Mouse (Mus musculus) lung, postnatal 36 days (tissue): ENCODE data around the gene Hira.
"Not testable (repeated sequence)": the region's sequence is repeated elsewhere in the genome, so short reads cannot be mapped to it uniquely, and the experiment has no call there.

Source experiments
- DNase-seq: peaks from one replicate; pipeline ENCODE4 v3.0.0; 2022; ENCODE audit warnings: mixed read lengths

The Hira gene

GRCm38 (mm10) chr16:18927963-18928362 lies 51.1 kb downstream of the Hira start:
- DNase-seq = peak; percentile 10

- DNase-seq = no peak
Observed at GRCm38 (mm10) chr16:18938321-18939082, 61.7 kb downstream of the Hira start.

DNA sequence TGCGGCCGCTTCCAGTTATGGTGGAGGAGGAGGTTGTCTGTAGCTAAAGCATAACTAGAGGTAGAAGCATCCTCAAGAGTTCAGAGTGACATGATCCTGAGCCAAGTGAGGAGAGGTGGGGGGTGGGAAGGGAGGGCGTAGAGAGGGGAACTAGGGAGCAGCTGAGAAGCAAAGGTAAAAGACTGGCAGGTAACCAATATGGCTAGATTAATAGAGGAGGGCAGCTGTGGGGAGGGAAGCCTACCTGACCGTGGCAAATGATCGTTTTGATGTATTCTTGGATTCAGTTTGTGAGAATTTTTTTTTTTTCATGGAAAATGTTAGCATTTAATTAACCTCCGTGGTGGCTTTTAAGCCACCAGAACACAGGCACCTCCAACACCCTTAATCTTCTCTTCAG lies 67.1 kb downstream of the Hira start:
- DNase-seq = no peak

DNA sequence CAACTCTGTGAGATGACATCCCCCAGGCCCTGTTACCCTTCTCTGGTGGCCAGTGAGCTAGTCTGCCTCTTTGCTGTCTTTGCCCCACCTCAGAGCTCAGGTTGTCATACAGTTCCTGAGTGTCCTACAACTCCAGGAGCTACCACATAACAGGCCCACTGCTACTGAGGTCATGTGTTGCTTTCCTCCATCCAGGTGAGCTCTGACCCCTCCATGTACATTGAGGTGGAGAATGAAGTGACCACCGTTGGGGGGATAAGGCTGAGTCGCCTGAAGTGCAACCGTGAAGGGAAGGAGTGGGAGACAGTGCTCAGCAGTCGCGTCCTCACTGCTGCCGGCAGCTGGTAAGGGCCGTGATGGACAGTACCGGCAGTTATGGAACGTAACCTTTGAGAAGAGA lies 72.1 kb downstream of the Hira start:
- no peak for DNase-seq

DNA sequence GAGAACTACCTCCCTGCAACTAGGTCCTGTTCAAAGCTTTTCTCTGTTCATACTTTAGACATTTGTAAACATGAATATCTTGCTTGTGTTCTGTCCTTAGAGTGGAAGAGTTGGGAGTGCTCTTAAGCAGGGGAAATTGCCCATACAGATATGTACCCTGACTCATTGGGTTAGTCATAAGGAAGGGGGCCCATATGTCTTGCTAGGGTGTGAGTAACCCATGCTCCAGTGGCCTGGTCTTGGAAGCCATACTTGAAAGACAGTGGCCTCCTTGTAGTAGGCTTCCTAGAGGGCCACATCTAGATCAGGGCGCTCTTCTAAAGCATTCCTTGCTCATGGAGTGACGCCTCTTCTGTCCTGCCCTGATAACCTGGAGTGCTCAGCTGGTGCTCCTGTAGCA lies 73.5 kb downstream of the Hira start:
- no peak for DNase-seq

DNA sequence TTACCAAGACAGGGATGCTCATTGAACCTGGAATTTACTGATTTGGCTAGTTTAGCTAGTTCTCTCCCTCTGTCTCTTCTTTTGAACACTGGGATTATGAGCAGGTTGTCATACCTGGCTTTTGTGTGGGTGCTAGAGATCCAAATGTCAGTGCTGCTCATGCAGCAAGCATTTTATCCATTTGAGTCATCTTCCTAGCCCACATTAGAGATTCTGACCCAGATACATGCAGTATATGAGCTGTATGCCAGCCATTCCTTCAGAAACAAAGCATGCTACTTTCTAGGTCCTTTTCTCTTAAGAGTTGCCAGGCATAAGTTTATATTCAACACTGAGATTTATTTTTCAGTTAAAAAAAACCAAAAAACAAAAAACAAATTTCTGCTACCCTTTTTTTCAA lies 76.0 kb downstream of the Hira start:
- no peak for DNase-seq

- no peak for DNase-seq
Observed at GRCm38 (mm10) chr16:18955070-18955469, 78.2 kb downstream of the Hira start.

DNA sequence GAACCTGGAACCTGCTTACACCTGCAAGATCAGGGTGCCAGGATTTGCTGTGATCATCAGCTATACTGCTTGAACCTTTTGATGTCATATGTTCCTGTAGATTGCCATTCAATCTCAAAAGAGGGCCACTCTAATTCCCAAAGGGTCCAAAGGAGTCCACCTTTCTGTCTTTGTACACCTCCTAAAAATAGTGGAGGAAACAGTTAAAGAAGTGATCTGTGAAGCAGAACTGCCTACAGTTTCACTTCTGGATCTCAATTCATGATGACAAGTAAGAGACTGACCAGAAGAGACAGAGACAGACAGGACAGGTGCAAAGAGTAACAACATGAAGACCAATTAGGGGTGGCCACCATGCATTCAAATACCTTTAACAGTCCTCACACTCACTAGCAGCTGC lies 86.6 kb downstream of the Hira start:
- no peak for DNase-seq

DNA sequence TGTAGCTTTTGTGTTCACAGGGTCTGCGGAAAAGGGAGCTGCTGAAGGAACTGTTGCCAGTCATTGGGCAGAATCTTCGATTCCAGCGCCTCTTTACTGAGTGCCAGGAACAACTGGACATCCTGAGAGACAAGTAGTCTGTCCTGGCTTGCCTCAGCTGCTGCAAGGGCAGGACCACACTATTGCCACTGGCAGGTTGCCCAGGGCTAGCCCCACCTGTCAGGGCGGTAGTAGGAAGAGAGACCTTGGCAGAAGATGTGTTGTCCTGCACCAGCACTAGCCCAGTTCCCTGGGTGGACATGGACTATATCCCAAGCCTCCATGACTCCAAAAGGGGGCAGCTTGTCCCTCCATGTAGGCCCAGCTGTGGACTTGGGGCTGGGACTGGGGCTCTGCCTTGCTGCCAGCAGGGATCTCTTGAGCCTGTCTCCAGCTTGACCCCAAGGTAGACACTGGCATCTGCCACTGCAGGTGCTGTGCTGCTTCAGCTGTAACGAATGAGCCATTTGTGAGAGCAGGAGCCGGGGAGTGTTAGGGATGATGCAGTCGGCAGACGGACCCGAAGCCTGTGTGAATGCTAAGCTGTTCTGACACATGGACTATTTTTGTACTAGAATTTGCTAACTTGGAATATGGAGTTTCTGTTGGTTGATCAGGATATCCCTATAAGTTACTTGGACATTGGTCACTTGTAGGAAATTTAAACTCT lies 92.7 kb downstream of the Hira start:
- no peak for DNase-seq

DNA sequence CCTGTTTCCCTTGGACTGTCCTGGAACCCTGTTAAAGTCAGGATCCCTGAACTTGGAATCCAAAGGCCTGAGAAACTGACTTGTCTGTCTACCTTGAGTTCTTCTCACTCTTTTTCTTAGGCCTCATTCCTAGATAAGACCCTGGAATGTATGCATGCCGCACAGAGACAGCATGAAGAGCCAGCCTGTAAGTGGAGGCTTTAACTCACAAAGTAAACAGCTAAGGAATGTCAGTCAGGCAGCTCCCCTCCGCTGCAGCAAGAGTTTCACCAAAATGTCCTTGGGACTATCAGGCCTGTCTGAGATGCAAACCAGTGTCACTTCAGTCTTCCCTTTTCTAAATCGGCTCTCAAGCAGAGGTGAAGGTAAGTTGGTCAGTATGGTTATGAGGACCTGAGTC lies 94.0 kb downstream of the Hira start:
- DNase-seq = peak; percentile 14

DNA sequence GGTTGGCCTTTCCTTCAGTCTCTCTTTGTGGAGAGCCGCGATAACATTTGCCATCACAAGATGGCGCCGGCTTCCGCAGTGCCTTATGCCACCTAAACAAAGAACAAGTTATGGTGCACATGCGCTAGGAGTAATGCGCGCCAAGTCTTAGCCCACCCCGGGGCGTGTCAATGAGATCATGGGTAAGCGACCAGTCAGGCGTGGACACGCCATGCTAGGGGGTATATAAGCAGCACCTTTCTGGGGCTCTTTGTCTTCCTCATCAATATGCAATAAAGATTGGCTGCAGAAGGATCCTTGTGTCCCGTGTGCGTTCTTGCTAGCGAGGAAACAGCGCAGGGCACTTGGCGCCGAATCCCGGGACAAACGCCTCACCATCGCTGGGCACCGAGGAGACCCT lies 98.8 kb downstream of the Hira start:
- not testable (repeated sequence) for DNase-seq

GRCm38 (mm10) chr16:18976315-18976714 lies 99.5 kb downstream of the Hira start:
- DNase-seq = no peak

GRCm38 (mm10) chr16:18986381-18986780 lies 109.5 kb downstream of the Hira start:
- no peak for DNase-seq

DNA sequence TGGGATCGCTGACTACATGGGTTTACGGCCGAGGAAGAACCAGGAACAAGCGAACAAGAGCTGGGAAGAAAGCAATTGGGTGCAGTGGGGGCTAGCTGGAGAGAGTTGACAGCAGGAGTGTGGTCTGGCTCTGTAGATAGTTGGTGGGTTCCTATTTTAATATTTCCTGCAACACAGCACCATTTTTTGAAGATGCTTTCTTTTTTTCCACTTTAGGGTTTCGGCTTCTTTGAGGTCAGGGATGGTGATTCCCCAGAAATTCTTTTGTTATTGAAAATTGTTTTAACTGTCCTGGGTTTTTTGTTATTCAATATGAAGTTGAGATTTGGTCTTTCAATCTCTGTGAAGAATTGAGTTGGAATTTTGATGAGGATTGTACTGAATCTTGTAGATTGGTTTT lies 110.0 kb downstream of the Hira start:
- DNase-seq = no peak

DNA sequence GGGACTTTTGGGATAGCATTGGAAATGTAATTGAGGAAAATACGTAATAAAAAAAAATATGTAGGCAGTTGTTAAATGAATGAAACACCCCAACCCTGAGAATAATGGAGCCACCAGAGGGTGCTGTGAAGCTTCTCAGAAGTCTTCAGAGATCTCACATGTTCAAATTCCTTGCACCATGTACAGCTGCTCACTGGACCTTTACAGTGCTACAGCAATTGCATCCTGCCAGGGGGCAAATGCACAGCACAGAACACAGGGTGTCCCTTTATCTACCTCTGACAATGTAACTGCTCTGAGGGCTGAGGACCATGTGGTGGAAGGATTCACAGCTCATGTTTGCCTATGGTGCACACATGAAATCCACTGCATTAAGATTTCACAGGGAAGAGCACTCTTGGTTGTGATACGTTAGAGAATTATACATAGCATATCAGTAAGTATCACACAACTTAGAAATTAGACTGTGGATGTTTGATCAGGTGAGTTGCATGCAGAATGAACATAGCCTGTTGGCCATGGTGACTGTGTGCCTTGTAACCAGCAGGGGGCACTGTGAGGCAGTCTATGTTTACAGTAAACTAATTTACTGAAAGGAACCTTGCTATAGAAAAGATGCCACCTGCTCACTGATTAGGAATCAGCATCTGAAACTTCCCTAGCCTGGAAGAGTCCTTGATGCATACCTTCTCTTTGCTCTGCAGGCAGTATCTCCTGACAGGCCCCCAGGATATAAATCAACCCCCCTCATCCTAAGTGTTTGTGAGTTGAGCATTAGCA lies 126.0 kb downstream of the Hira start:
- DNase-seq = peak; percentile 36

DNA sequence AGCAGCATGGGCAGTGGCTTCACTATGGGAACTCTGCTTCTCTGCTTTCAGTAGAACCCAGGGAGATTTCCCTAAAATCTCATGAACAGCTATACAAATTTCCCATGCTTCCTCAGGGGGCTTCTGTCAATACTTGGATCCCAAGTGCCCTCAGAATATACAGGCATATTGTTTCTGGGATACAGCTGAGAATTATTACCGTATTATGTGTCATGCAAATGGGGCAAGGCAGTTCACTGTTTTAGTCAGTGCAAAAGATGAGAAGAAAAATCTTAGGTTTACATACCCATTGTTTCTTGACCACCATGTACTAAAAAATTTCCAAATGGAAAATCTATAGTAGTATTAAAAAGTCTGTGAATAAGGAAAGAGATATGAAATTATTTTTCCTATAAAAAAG lies 126.9 kb downstream of the Hira start:
- no peak for DNase-seq

- no peak for DNase-seq
Observed at GRCm38 (mm10) chr16:19005298-19005697, 128.5 kb downstream of the Hira start.

- no peak for DNase-seq
Observed at GRCm38 (mm10) chr16:19006715-19007114, 129.9 kb downstream of the Hira start.

DNA sequence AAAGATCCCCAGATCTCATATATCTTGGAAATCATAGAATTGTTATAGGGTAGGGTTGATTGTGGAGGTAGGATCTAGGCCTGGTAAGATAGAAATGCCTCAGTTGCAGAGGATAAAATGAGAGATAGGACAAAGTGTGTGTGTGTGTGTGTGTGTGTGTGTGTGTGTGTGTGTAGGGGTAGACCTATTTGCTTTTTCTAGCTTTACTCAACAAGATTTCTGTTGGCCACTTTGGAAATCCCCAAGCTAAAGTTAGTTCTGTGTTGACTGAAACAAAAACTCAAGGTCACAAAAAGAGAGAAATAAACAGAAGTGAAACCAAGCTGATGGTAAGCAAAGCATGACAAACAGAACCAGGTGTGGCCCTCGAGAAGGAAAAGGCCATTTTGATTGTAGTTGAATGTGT lies 130.4 kb downstream of the Hira start:
- peak; percentile 21 for DNase-seq

GRCm38 (mm10) chr16:19010710-19011109 lies 133.9 kb downstream of the Hira start:
- DNase-seq = no peak

DNA sequence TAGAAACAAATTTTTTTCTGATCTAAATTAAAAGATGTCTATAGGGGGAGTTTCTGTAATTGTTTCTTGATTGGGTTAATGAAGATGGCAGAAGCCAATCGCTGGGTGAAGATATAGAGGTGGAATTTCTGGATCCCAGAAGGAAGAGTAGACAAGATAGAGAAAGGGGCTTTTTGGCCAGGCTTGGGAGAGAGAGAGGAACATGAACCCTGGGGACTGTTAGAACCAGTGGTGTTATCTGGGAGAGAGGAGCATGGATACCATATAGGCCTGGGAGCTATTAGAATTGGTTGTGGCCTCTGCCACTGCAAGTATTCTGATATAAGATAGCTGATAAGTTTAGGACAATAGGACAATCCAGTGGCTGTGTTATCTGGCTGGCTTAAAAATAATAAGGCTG lies 136.7 kb downstream of the Hira start:
- DNase-seq = no peak

DNA sequence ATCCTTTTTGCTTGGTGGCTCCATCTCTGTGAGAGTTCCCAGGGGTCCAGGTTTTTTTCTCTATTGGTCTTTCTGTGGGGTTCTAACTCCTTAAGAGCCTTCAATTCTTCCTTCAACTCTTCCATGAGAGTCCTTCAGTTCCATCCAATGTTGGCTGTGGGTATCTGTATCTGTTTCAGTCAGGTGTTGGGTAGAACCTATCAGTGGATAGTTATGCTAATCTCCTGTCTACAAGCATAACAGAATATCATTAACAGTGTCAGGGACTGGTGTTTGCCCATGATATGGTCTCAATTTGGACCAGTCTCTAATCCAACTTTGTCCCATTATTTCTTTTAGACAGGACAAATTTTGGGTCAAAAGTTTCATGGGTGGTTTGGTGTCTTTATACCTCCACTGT lies 137.8 kb downstream of the Hira start:
- DNase-seq = no peak
